Mouse (Mus musculus) heart, embryonic 13.5 days (tissue): ENCODE measurements at regions not wholly inside any gene's neighbourhood (a gene's known extent, or its start where the extent isn't known, plus 50 kb on each side); places are given as distances from the start of the nearest gene placed in this dataset.

Source experiments
- ATAC-seq: fragments of 200-750 bp; cut with Nextera tagmentation; 2 replicates; pipeline ENCODE4 v1.8.0; 2017; ENCODE audit warnings: moderate TSS enrichment; ENCODE audit not compliant: insufficient number of reproducible peaks, low FRiP score, low TSS enrichment; ENCODE audit errors: extremely low read depth
- H3K27ac ChIP-seq: fragments of 300-500 bp; sonication (generic); replicated peaks from 2 replicates; pipeline ENCODE4 v1.5.1; 2015; ENCODE audit warnings: moderate library complexity, mild to moderate bottlenecking, inconsistent platforms
- H3K27me3 ChIP-seq: fragments of 300-500 bp; sonication (generic); replicated peaks from 2 replicates; pipeline ENCODE4 v1.6.1; 2015; ENCODE audit warnings: mild to moderate bottlenecking, inconsistent platforms
- H3K36me3 ChIP-seq: fragments of 300-500 bp; sonication (generic); 2 replicates; pipeline ENCODE4 v1.6.1; 2015; ENCODE audit warnings: mild to moderate bottlenecking, inconsistent platforms
- H3K4me1 ChIP-seq: fragments of 300-500 bp; sonication (generic); 2 replicates; pipeline ENCODE4 v1.6.1; 2015; ENCODE audit warnings: inconsistent platforms
- H3K4me2 ChIP-seq: fragments of 300-500 bp; sonication (generic); 2 replicates; pipeline ENCODE4 v1.6.1; 2015; ENCODE audit warnings: inconsistent platforms, mild to moderate bottlenecking, moderate library complexity
- H3K4me3 ChIP-seq: fragments of 300-500 bp; sonication (generic); 2 replicates; pipeline ENCODE4 v1.5.1; 2015; ENCODE audit warnings: moderate library complexity, mild to moderate bottlenecking, inconsistent platforms
- H3K9ac ChIP-seq: fragments of 300-500 bp; sonication (generic); 2 replicates; pipeline ENCODE4 v1.6.1; 2015; ENCODE audit warnings: inconsistent platforms, mild to moderate bottlenecking, moderate library complexity
- H3K9me3 ChIP-seq: fragments of 300-500 bp; sonication (generic); 2 replicates; pipeline ENCODE4 v1.6.1; 2016; ENCODE audit warnings: inconsistent platforms
- WGBS: fragments of 180-500 bp; shearing (Covaris S2); methylation state at CpG from one replicate; pipeline ENCODE4 v1.1.7; 2015; ENCODE audit warnings: mixed read lengths; 5-methylcytosine and 5-hydroxymethylcytosine counted together

DNA sequence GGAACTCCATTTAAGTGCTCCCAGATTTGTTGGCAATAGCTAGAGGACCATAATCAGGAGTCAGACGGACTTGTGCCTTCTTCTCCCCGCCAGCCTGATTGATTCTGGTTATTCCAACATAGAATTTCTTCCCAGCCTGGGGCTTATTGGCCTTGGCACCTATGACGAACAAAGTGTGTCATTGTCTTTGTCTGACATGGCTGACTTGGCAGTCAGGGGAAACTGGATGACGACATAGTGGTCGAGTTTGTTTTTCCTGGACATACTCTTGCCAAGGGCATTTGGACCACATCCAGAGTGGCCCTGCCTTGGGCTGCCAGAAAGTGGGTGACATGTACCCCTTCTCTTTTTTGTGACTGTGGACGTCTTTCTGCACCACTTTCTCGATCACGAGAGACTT is 254.1 kb downstream of the Lmx1a start:
- WGBS, result 70% methylated on average over 8 of the region's 8 CpGs
- no peaks in the 10 kb centered on the region for H3K9me3 ChIP-seq
- ATAC-seq, result no peak
- no peaks in the 10 kb centered on the region for H3K27me3 ChIP-seq
- H3K27ac ChIP-seq, result no peak overlapping the region
- no peak overlapping the region for H3K9ac ChIP-seq
- no peaks in the 10 kb centered on the region for H3K36me3 ChIP-seq
- H3K4me2 ChIP-seq, result no peak overlapping the region
- no peaks in the 10 kb centered on the region for H3K4me1 ChIP-seq
- H3K4me3 ChIP-seq, result no peak overlapping the region

DNA sequence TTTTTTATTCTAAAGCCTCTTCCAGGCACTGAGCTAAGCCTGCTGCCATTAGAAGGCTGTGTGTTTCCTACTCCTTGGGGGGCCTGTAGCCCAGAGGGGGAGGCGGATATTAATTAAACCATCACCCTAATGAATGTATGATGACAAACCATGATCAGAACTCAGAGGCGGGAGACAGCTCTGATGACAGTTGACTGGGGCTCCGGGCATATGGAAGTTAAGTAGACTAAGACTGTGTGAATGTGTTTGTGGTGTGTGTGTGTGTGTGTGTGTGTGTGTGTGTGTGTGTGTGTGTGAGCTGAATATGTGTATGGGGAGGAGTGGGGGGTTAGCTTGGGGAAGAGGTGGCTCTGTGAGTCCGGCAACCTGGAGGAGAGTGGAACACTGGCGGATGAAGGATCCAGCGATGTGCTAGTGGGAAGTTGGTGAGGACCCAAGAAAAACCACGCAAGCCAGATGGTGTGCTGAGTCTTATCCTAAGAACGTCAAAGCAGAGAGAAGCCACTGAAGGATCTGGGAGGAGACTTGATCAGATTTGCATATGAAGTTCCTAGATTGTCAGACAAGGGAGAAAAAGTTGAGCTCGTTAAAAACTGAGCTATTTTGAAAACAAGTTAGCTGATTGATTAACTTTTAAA is 256.7 kb downstream of the Lmx1a start:
- Histone ChIP-seq H3K27me3 (no peaks in the 10 kb centered on the region), H3K9me3 (no peaks in the 10 kb centered on the region), H3K27ac (no peak overlapping the region), H3K4me3 (no peak overlapping the region), H3K4me2 (no peak overlapping the region), H3K36me3 (no peaks in the 10 kb centered on the region), H3K9ac (no peak overlapping the region), H3K4me1 (no peaks in the 10 kb centered on the region)
- WGBS, result 64% methylated on average over 9 of the region's 9 CpGs
- no peak for ATAC-seq

DNA sequence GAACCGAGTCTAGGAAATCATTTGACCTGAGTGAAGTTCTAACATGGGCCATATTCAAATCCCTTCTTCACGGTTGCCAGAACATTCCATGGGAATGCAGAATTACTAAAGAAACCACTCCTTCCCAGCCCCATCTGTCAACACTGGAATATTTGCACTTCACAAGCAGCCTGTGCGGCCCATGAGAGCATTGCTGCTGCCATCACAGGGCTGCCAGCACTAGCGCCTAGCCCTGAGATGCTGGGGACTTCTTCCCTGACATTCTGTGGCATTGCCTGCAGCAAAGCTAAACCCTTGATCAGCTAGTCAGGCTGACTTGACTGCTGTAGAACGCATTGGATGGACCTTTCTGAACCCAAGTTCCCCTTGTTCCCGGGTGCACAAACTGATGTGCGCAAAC is 258.8 kb downstream of the Lmx1a start:
- 70% methylated on average over 7 of the region's 7 CpGs for WGBS
- no peak overlapping the region for H3K27ac ChIP-seq
- H3K4me3 ChIP-seq, result no peak overlapping the region
- no peak overlapping the region for H3K9ac ChIP-seq
- no peaks in the 10 kb centered on the region for H3K36me3 ChIP-seq
- no peak overlapping the region for H3K4me2 ChIP-seq
- no peaks in the 10 kb centered on the region for H3K4me1 ChIP-seq
- ATAC-seq, result no peak
- peaks cover 5% of the 10 kb centered on the region; the same call in 1 of the 2 replicates for H3K9me3 ChIP-seq
- H3K27me3 ChIP-seq, result no peaks in the 10 kb centered on the region

DNA sequence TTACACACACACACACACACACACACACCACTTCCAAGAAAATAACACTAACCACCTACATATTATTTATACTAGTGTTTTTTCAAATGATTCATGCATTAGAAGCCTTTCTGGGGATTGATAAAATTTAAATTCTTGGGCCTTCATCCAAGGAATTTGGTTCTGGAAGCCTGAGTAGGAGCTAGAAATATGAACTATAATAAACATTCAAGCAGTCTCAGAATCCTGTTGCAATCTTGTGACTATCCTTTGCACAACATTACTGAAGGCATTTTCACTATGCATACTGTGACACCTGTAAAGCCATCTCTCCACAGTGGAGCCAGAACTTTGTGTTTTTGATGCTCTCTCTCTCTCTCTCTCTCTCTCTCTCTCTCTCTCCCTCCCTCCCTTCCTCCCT is 262.7 kb downstream of the Lmx1a start:
- Histone ChIP-seq H3K9ac (no peak overlapping the region), H3K4me2 (no peak overlapping the region), H3K4me1 (no peaks in the 10 kb centered on the region), H3K9me3 (peaks cover 5% of the 10 kb centered on the region; the same call in 1 of the 2 replicates), H3K36me3 (no peaks in the 10 kb centered on the region), H3K27ac (no peak overlapping the region), H3K4me3 (no peak overlapping the region), H3K27me3 (no peaks in the 10 kb centered on the region)
- ATAC-seq, result no peak

DNA sequence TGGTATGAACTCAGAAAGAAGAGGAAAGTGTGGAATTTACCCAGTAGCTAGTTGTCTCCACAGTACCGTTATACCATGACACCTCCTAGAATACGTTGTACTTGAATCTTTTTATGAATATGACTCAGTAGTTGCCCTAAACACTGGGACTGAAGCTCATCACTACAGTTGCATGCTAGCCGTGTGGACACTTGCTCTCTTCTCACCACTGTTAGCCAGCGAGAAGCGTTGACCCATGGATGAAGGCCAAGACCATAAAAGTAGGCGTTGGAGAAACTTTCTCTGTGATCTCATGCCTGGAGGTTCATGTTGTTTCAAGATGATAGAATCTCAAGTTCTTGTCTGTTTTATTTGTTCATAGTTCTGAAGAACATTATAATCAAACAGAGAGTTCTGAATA is 269.5 kb downstream of the Lmx1a start:
- Histone ChIP-seq H3K36me3 (no peaks in the 10 kb centered on the region), H3K4me2 (no peak overlapping the region), H3K4me3 (no peak overlapping the region), H3K9me3 (no peaks in the 10 kb centered on the region), H3K27me3 (no peaks in the 10 kb centered on the region), H3K27ac (no peak overlapping the region), H3K4me1 (no peaks in the 10 kb centered on the region), H3K9ac (no peak overlapping the region)
- WGBS, result 84% methylated on average over 6 of the region's 6 CpGs
- no peak for ATAC-seq

DNA sequence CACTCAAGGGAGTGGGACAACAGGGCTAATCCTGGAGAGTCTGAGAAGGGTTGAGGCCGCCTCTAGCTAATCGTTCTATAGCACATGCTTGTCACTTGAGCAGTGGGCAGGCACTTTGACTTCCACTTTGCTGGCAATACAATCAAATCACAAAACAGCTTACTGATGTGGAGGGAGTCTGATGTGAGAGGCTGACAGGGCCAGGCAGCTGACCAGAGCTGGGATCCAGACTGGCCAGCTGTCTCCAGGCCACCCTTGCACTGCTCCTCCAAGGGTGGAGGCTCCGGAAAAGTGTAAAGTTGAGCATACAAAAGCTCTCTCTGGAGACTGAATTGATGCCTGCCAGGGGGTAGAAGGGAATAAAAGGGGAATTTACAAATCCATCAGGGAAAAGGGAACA is 280.5 kb downstream of the Lmx1a start:
- Histone ChIP-seq H3K36me3 (no peaks in the 10 kb centered on the region), H3K4me3 (no peak overlapping the region), H3K9me3 (no peaks in the 10 kb centered on the region), H3K9ac (no peak overlapping the region), H3K27me3 (0 out of 2 replicates have a peak, but pooled peaks cover 3% of the 10 kb centered on the region), H3K4me1 (no peaks in the 10 kb centered on the region), H3K27ac (no peak overlapping the region), H3K4me2 (no peak overlapping the region)
- no peak for ATAC-seq
- 63% methylated on average over 3 of the region's 3 CpGs for WGBS

DNA sequence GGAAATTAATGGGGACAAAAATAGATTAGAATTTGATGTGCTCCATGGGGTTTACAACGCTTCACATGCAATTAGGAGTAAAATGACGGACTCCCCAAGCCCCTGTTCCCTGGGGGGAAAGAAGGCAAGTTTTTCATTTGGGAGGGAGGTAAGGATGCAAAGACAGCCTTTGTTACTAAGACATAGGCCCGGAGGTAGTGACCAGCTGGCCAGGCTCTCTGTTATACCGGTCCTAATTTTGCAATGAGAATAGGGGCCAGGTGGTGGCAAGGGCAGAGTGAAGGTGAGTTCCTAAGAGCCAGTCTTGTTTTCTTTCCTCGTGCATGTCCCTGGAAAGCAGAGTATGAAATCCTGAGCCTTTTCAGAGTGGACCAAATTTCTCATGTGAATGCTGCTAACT is 280.9 kb downstream of the Lmx1a start:
- Histone ChIP-seq H3K27me3 (0 out of 2 replicates have a peak, but pooled peaks cover 3% of the 10 kb centered on the region), H3K9me3 (no peaks in the 10 kb centered on the region), H3K36me3 (no peaks in the 10 kb centered on the region), H3K4me2 (no peak overlapping the region), H3K9ac (no peak overlapping the region), H3K4me1 (no peaks in the 10 kb centered on the region), H3K4me3 (no peak overlapping the region), H3K27ac (no peak overlapping the region)
- no peak for ATAC-seq
- WGBS, result 68% methylated on average over 5 of the region's 5 CpGs

DNA sequence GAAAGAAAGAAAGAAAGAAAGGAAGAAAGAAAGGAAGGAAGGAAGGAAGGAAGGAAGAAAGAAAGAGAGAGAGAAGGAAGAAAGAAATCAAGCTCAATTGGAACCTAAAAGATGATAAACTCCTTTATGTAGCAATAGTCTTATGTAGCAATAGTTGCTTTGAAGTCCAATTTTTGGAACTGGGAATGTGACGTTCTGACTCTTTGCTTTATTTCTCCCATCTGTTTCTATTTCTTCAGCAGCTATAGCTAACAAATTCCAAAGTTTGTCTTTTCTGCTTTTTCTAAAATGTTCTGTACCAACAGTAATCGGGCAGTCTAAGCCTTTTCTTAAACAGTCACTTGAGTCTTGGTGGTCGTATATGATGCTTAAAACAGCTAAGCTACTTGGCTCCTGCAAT is 287.7 kb downstream of the Lmx1a start:
- Histone ChIP-seq H3K36me3 (no peaks in the 10 kb centered on the region), H3K27me3 (no peaks in the 10 kb centered on the region), H3K4me3 (no peak overlapping the region), H3K4me2 (no peak overlapping the region), H3K4me1 (no peaks in the 10 kb centered on the region), H3K9ac (no peak overlapping the region), H3K9me3 (no peaks in the 10 kb centered on the region), H3K27ac (no peak overlapping the region)
- WGBS, result 79% methylated on average over 3 of the region's 3 CpGs
- ATAC-seq, result no peak

DNA sequence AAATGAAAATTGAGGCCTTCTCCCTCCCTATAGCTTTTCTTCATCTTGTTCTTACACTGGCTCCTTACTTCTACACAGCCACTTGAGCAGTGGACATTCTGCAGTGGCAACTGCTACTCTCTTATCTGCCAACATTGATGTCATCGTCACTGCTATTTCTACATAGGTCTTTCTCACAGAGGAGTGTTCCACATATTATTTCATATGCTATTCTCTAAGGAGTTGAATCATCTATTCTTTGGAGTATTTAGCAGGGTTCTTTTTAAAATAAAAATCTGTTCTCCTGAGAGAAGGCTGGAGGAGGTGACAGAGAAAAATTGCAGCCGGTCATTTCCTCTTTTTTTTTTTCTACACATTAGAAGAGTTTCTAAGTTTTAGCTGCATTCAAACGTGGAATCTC is 290.1 kb downstream of the Lmx1a start:
- ATAC-seq, result no peak

DNA sequence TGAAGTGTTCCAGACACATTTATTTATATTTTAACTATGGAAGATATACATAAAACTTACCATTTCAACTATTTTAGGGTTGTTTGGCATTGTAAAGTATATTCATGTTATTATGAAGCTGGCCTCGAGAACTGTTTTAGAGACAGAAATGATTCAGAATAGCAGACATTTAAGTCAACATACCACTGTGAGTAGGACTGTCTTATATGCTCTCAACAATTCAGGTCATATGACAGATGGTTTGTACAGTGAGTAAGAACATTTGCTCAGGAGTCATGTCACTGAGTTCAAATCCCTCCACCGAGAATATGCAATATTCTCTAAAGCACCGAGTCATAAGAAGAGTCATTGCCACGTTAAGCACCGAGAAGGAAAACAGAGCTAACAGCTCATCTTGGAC is 290.6 kb downstream of the Lmx1a start:
- no peak overlapping the region for H3K27ac ChIP-seq

More for the DNA sequence above, 290.1 kb downstream of the Lmx1a start:
- no peak overlapping the region for H3K9ac ChIP-seq
- 50% methylated on average over 3 of the region's 3 CpGs for WGBS
- no peak overlapping the region for H3K4me2 ChIP-seq
- H3K4me3 ChIP-seq, result no peak overlapping the region
- no peaks in the 10 kb centered on the region for H3K27me3 ChIP-seq
- H3K9me3 ChIP-seq, result no peaks in the 10 kb centered on the region
- no peaks in the 10 kb centered on the region for H3K36me3 ChIP-seq
- H3K4me1 ChIP-seq, result no peaks in the 10 kb centered on the region
- no peak overlapping the region for H3K27ac ChIP-seq

DNA sequence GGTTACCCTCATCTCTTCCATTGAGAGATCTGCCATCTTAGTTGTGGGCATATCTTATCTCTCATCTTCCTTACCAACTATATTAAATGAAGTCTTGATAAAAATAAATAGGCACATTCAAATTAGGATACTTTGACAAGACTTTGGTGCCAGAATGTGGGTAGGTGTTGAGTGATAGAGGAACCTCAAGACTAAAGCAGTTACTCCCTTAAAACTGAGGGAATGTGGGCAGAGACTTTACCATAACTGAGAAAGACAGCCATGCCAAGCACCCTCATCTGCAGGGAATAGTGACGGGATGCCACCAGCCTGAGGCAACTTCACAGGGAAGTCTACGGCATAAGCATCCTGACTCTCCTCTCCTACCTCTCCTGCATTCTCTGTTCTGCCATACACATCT is 292.3 kb downstream of the Lmx1a start:
- Histone ChIP-seq H3K27ac (no peak overlapping the region), H3K4me3 (no peak overlapping the region), H3K9ac (no peak overlapping the region), H3K4me1 (no peaks in the 10 kb centered on the region), H3K4me2 (no peak overlapping the region), H3K27me3 (no peaks in the 10 kb centered on the region), H3K9me3 (no peaks in the 10 kb centered on the region), H3K36me3 (no peaks in the 10 kb centered on the region)
- WGBS, result 73% methylated on average over 2 of the region's 2 CpGs
- no peak for ATAC-seq

More for the DNA sequence above, 290.6 kb downstream of the Lmx1a start:
- no peak overlapping the region for H3K4me3 ChIP-seq
- H3K4me2 ChIP-seq, result no peak overlapping the region
- WGBS, result 82% methylated on average over 5 of the region's 5 CpGs
- no peaks in the 10 kb centered on the region for H3K27me3 ChIP-seq
- no peaks in the 10 kb centered on the region for H3K36me3 ChIP-seq
- ATAC-seq, result no peak
- no peak overlapping the region for H3K9ac ChIP-seq
- no peaks in the 10 kb centered on the region for H3K9me3 ChIP-seq
- no peaks in the 10 kb centered on the region for H3K4me1 ChIP-seq

DNA sequence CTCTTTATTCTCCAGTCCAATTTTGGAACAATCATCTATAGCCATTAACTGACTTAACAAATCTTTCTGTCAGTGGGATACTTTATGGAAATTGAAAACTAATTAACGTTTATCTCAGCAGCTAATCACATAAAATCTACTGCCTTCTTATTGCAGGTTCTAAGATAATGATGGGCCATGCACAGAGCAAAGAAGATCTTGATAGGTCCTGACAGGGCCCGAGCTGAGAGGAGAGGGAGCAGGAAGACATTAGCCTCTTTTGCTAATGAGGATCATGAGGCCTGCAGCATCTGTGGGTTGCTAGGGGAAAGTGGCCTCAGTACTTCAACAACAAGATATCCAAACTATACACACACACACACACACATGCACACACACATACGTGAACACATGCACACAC is 318.4 kb downstream of the Lmx1a start:
- H3K4me2 ChIP-seq, result no peak overlapping the region
- no peak overlapping the region for H3K9ac ChIP-seq
- H3K9me3 ChIP-seq, result no peaks in the 10 kb centered on the region; the same call in 1 of the 2 replicates
- no peaks in the 10 kb centered on the region for H3K36me3 ChIP-seq
- H3K4me1 ChIP-seq, result no peaks in the 10 kb centered on the region
- no peaks in the 10 kb centered on the region for H3K27me3 ChIP-seq
- WGBS, result 75% methylated on average over 3 of the region's 3 CpGs
- no peak for ATAC-seq
- no peak overlapping the region for H3K4me3 ChIP-seq
- H3K27ac ChIP-seq, result no peak overlapping the region
